Mouse (Mus musculus) kidney, postnatal 36 days (tissue): ENCODE results near the gene Gkn3.

Source experiments
- DNase-seq, 2 experiments: peaks; one replicate each; pipeline ENCODE4 v3.0.0; 2021 to 2022; ENCODE audit warnings: mixed read lengths in 2 of 2

Gkn3 gene

DNA sequence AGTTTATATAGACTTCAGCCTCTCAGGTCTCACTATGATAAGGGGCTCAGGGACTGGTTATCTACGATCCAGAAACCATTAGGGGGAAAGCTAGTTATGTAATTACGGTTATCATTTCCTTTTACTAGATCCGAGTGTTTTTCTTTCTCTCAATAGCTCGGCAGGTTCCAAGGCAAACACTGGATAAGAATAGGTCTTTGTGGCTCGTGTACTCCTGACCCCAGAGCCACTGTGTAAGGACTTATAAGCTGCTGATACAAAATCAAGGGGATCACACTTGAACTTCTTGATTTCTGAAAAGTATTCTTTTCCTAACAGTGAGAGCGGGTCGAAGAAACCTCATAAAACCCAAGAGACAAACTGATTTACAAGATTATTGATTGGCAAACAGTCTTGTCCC, at the start of gene Gkn3:
Gene Gkn3 (minus strand): TSS at position 59 of the 400 bp plus-strand sequence.
- no peak for DNase-seq

DNA sequence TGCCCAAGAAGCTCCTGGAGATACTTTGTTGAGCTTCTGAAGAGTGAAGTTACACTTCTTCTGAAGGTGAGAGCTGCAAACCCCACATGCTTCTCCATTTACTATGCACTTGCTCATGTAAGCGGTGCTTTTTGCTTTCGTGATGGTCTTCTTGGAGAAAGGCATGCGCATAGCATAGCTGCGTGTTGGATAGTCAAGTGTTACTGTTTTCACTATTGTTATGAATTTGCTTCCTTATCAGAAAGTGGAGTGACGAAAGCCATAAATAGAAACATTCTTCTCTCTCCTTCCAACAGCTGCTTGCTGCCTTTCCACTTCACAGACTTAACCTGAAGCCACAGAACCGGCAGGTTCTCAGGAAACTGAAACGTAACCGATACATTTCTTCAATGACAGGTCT, 48.0 kb upstream of the Gkn3 start:
- DNase-seq: no peak

GRCm38 (mm10) chr6:87435791-87436190, 47.1 kb upstream of the Gkn3 start:
- no peak for DNase-seq

GRCm38 (mm10) chr6:87428487-87429044, 39.8 kb upstream of the Gkn3 start, which contains the start of gene Bmp10:
Gene Bmp10, plus strand, starts transcription at chr6:87428994.
- no peak for DNase-seq

DNA sequence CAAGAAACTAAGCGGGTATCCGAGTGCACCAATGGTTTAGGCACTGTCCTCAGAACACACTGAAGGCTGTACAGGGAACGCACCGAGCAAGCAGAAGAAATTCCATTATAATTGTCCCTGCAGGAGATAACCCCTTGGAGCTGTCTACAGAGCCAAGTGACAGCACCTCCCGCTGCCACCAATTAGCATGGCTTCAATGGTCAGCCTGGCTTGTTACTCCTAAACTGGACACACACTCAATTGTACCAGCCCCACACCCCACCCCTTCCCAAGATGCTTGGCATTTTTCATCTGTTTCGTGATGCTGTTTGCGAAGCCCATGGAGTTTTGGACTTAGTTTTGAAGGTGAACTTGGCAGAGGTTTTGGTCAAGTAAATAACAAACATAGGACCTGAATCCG, 38.9 kb upstream of the Gkn3 start:
- DNase-seq: no peak

- peak in 1 of 2 experiments; percentile 6 for DNase-seq
Measured at GRCm38 (mm10) chr6:87426954-87427353, 38.2 kb upstream of the Gkn3 start.

DNA sequence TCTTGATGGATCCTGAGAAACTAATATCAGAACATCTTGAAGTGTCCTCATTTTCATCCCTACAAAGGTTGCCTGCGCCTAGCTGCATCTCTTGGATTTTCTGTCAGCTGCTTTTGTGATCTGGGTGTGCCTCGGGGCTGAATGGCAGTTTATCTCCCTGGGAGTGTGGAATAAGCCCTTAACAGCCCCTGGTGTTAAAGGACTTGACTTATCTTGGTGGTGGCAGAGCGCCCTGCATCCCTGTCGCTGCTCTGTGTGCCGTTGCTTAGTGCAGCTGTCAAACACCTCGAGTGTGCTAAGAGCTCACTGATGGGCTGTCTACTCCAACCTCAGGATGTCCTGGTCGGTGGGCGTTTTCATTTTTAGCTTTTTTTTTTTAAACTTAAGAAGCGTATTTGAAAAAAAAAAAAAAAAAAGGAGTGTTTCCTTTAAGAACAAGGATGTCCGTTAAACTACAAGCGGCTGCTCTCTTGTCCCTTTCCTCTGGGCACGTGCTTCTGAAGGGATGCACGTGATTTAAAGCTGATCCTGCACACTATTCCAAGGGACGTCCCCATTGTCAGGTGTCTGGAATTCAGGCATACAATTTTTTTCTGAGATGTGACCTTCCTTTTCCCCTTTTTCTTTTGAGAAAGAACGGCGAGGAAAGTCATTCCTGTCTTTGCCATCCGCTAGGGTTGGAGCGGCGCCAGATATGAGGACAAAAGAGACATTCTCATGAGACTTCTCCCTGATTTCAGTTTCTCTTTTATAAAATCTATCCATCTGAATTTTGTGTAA, 35.5 kb upstream of the Gkn3 start:
- DNase-seq: peak; percentile 40 to 69

GRCm38 (mm10) chr6:87422304-87422703, 33.6 kb upstream of the Gkn3 start:
- no peak for DNase-seq

DNA sequence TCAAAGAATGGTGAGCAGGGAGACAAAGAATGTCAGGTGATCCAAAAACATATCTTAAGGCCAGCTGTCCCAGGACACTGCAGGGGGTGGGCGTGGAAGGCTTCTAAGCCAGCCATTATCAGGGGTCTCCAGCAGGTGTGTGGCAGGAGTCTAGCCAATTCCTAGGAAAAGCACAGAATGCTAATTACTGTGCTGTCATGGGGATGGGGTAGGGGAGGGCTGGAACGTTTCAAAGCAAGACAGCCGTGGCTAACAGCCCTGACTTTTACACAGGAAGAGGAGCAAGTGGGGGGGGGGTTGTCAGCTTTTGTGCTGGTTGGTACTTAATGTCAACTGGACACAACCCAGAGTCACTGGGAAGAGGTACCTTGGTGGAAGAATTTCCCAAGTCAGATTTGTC, 23.3 kb upstream of the Gkn3 start:
- no peak for DNase-seq

DNA sequence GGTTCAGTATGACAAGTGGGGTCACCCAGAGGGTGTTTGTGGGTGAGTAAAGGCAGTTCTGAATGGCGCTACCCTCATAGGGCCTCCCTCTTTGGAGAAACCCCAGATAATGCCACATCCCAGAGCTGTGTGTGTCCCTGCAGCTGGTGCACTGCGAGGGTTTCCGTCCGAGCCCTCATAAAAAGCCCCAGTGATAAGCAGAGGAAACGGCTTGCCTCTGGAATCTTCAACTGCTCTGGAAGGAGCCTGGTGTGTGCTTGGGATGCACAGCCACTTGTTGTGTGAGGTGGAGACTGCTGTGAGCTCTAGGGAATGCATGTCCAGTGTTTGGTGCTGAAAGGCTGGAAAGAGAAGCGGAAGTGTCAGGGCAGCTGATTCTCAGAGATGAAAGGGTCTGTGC, 12.7 kb upstream of the Gkn3 start:
- DNase-seq: no peak

DNA sequence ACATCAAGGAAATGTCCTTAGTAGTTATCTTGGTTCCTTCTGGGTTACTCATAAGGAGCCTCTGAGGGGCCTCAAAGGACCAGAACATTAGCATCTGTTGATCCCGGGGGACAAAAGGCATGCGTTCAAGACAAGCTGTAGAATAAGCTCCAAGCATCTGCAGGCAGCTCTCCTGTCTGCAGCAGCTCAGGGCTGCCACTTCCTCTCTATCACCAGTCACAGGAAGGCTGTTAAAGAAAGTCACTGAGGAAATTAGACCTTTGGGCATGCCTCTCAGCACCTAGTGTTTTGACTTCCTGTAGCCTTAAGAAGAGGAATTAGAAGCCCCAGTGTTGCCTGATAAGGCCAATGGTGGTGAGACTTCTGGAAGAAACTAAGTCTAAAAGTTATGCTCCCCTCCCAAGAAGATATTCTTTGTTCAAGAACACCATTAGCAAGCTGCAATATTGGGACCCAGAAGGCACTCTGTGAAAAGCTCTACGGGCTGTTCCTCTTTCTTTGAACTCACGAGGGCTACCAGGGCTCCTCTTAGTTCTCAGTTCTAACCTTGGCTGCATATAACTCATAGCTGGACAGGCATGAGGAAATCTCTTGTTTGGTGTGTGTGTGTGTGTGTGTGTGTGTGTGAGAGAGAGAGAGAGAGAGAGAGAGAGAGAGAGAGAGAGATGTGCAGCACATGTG, 11.3 kb upstream of the Gkn3 start:
- DNase-seq: no peak

- DNase-seq: peak; percentile 65 to 91
Measured at GRCm38 (mm10) chr6:87399137-87399536, 10.4 kb upstream of the Gkn3 start.

DNA sequence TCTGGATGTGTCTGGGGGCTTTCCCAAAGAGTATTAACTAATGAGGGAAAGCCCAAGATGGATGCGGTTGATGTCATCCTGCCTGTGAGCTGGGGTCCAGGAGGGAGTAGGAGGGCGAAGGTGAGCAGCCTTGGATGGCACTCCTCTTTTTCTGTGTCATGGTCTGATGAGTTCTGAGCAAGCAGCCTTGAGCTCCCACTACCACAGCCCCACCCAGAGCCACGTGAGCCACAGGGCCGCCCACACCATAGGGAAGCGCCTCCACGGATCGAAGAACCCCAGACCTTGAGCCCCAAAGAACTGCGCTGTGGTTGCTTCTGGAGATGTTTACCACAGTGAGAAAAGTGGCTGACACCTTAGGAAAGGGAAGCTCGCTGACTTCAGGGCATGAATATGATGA, 6.0 kb upstream of the Gkn3 start:
- DNase-seq: peak in 1 of 2 experiments; percentile 37

- DNase-seq: peak; percentile 45 to 63
Measured at GRCm38 (mm10) chr6:87393466-87394205, 4.9 kb upstream of the Gkn3 start.

- DNase-seq: no peak
Measured at GRCm38 (mm10) chr6:87389455-87389989, 787 bp upstream of the Gkn3 start.

GRCm38 (mm10) chr6:87386681-87387080, 2.1 kb downstream of the Gkn3 start:
- DNase-seq: no peak

DNA sequence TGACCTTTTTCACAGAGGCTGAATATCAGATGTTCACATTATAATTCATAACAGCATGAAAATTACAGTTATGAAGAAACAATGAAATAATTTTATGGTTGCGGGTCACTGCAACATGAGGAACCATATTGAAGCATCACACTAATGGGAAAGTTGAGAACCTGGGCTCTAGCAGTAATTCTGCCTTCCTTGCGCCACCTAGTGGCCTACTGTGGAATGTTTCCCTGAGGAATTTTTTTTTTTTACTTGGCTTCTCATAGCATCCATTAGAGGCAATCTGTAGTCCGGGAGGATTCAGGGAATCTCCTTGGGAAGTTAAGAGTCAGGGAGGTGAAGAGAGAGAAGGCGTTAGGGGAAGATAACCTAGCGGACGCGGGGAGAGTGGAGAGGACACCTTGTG, 2.5 kb downstream of the Gkn3 start:
- peak; percentile 48 to 81 for DNase-seq

- DNase-seq: no peak
Measured at GRCm38 (mm10) chr6:87384761-87385160, 4.0 kb downstream of the Gkn3 start.

- peak in 1 of 2 experiments; percentile 51 for DNase-seq
Measured at GRCm38 (mm10) chr6:87383926-87384691, 4.6 kb downstream of the Gkn3 start.

- DNase-seq: no peak
Measured at GRCm38 (mm10) chr6:87373057-87373456, 15.7 kb downstream of the Gkn3 start, which contains the start of gene Gkn2. Gene Gkn2, plus strand, starts transcription at chr6:87373357.

GRCm38 (mm10) chr6:87369223-87369622, 19.5 kb downstream of the Gkn3 start:
- no peak for DNase-seq

GRCm38 (mm10) chr6:87354441-87354840, 34.3 kb downstream of the Gkn3 start:
- no peak for DNase-seq
